Mouse (Mus musculus) limb, embryonic 10.5 days (tissue): ENCODE results near the gene Inpp5b. TPM values are rescaled to one million over a fixed set of nuclear protein-coding genes. Genes with fewer than 3 reads are reported as not detected.

Experiments used
- DNase-seq: peaks from one replicate; pipeline ENCODE4 v3.0.0-alpha.2; 2017; ENCODE audit warnings: low spot score
- H3K27ac ChIP-seq: fragments of 300-500 bp; sonication (generic); 2 replicates; pipeline ENCODE4 v1.5.1; 2016; ENCODE audit warnings: mild to moderate bottlenecking
- H3K27me3 ChIP-seq: fragments of 300-500 bp; sonication (generic); 2 replicates; pipeline ENCODE4 v1.6.1; 2016; ENCODE audit warnings: low read depth, mild to moderate bottlenecking; ENCODE audit not compliant: poor library complexity, severe bottlenecking
- H3K36me3 ChIP-seq: fragments of 300-500 bp; sonication (generic); 2 replicates; pipeline ENCODE4 v1.6.1; 2016; ENCODE audit warnings: mild to moderate bottlenecking, moderate library complexity
- H3K4me1 ChIP-seq: fragments of 300-500 bp; sonication (generic); 2 replicates; pipeline ENCODE4 v1.6.1; 2016
- H3K4me3 ChIP-seq: fragments of 300-500 bp; sonication (generic); 2 replicates; pipeline ENCODE4 v1.5.1; 2016; ENCODE audit warnings: mild to moderate bottlenecking, moderate library complexity
- H3K9me3 ChIP-seq: fragments of 300-500 bp; sonication (generic); replicated peaks from 2 replicates; pipeline ENCODE4 v1.6.1; 2016; ENCODE audit warnings: mild to moderate bottlenecking
- WGBS: fragments of 180-500 bp; shearing (Covaris S2); methylation state at CpG from one replicate; pipeline ENCODE4 v1.1.7; 2016; 5-methylcytosine and 5-hydroxymethylcytosine counted together
- polyA plus RNA-seq: library from polyadenylated mRNA; unstranded; fragments of >200 nt; fragmentation: Nextera tagmentation; extraction: Ambion mirVana; gene quantifications from 2 replicates; pipeline ENCODE4 v1.2.1, GENCODE M21; 2016

Gene Inpp5b
- polyA plus RNA-seq, 1 experiment from 2014 or later, result 22.8 TPM

- under 1% methylated on average over 57 of the region's 57 CpGs for WGBS
- peaks cover 28% of the 10 kb centered on the region for H3K4me1 ChIP-seq
- H3K36me3 ChIP-seq, result peaks cover 41% of the 10 kb centered on the region
- peak; percentile 97 for DNase-seq
- H3K27ac ChIP-seq, result peak within 1 kb of the TSS; percentile 90
- H3K4me3 ChIP-seq, result peak within 1 kb of the TSS; percentile 77
- H3K9me3 ChIP-seq, result no peaks in the 10 kb centered on the region
- H3K27me3 ChIP-seq, result no peaks in the 10 kb centered on the region
These were observed 26.8 kb upstream of the Inpp5b start, which contains the start of gene Sf3a3 for GRCm38 (mm10) chr4:124714545-124715481. Gene Sf3a3 (plus strand): TSS chr4:124714776.

GRCm38 (mm10) chr4:124719101-124719500 lies 22.5 kb upstream of the Inpp5b start:
- 95% methylated on average over 4 of the region's 4 CpGs for WGBS
- H3K36me3 ChIP-seq, result peaks cover 84% of the 10 kb centered on the region
- H3K27ac ChIP-seq, result no peak overlapping the region
- H3K27me3 ChIP-seq, result no peaks in the 10 kb centered on the region
- no peak overlapping the region for H3K4me3 ChIP-seq
- DNase-seq, result no peak
- H3K9me3 ChIP-seq, result no peaks in the 10 kb centered on the region
- H3K4me1 ChIP-seq, result peaks cover 14% of the 10 kb centered on the region

- Histone ChIP-seq H3K4me3 (no peak overlapping the region), H3K27me3 (no peaks in the 10 kb centered on the region), H3K9me3 (no peaks in the 10 kb centered on the region), H3K36me3 (peaks cover 100% of the 10 kb centered on the region), H3K27ac (no peak overlapping the region), H3K4me1 (no peaks in the 10 kb centered on the region)
- no peak for DNase-seq
- 93% methylated on average over 6 of the region's 6 CpGs for WGBS
These were observed 15.5 kb upstream of the Inpp5b start for GRCm38 (mm10) chr4:124726121-124726520.

- Histone ChIP-seq H3K4me3 (no peak overlapping the region), H3K27me3 (no peaks in the 10 kb centered on the region), H3K27ac (no peak overlapping the region), H3K36me3 (peaks cover 29% of the 10 kb centered on the region), H3K4me1 (peaks cover 8% of the 10 kb centered on the region), H3K9me3 (no peaks in the 10 kb centered on the region)
- no peak for DNase-seq
- WGBS, result 73% methylated on average over 2 of the region's 2 CpGs
These were observed 4.7 kb upstream of the Inpp5b start for GRCm38 (mm10) chr4:124736952-124737351.

GRCm38 (mm10) chr4:124737486-124737885 lies 4.2 kb upstream of the Inpp5b start:
- peaks cover 24% of the 10 kb centered on the region for H3K36me3 ChIP-seq
- DNase-seq, result no peak
- H3K4me1 ChIP-seq, result peaks cover 13% of the 10 kb centered on the region
- no peak overlapping the region for H3K4me3 ChIP-seq
- 77% methylated on average over 5 of the region's 5 CpGs for WGBS
- H3K27ac ChIP-seq, result no peak overlapping the region
- H3K9me3 ChIP-seq, result no peaks in the 10 kb centered on the region
- H3K27me3 ChIP-seq, result no peaks in the 10 kb centered on the region

- Histone ChIP-seq H3K27ac (no peak overlapping the region), H3K4me3 (no peak overlapping the region), H3K27me3 (no peaks in the 10 kb centered on the region), H3K4me1 (peaks cover 13% of the 10 kb centered on the region), H3K36me3 (peaks cover 19% of the 10 kb centered on the region), H3K9me3 (no peaks in the 10 kb centered on the region)
- no peak for DNase-seq
- 65% methylated on average over 4 of the region's 4 CpGs for WGBS
These were observed 3.6 kb upstream of the Inpp5b start for GRCm38 (mm10) chr4:124738013-124738412.

- DNase-seq, result no peak
- no peak overlapping the region for H3K27ac ChIP-seq
- H3K4me3 ChIP-seq, result no peak overlapping the region
- peaks cover 13% of the 10 kb centered on the region for H3K4me1 ChIP-seq
- no peaks in the 10 kb centered on the region for H3K9me3 ChIP-seq
- peaks cover 11% of the 10 kb centered on the region for H3K36me3 ChIP-seq
- 69% methylated on average over 1 of the region's 1 CpGs for WGBS
- H3K27me3 ChIP-seq, result no peaks in the 10 kb centered on the region
These were observed 2.9 kb upstream of the Inpp5b start for GRCm38 (mm10) chr4:124738783-124739182.

- H3K27me3 ChIP-seq, result no peaks in the 10 kb centered on the region
- H3K36me3 ChIP-seq, result no peaks in the 10 kb centered on the region
- no peak overlapping the region for H3K27ac ChIP-seq
- no peak overlapping the region for H3K4me3 ChIP-seq
- 88% methylated on average over 11 of the region's 11 CpGs for WGBS
- H3K9me3 ChIP-seq, result no peaks in the 10 kb centered on the region
- DNase-seq, result no peak
- peaks cover 13% of the 10 kb centered on the region for H3K4me1 ChIP-seq
These were observed 1.2 kb downstream of the Inpp5b start for GRCm38 (mm10) chr4:124742839-124743238.

GRCm38 (mm10) chr4:124746577-124746976 lies 4.9 kb downstream of the Inpp5b start:
- DNase-seq, result no peak
- H3K4me3 ChIP-seq, result no peak overlapping the region
- no peaks in the 10 kb centered on the region for H3K9me3 ChIP-seq
- peaks cover 15% of the 10 kb centered on the region for H3K4me1 ChIP-seq
- no peaks in the 10 kb centered on the region for H3K36me3 ChIP-seq
- no peak overlapping the region for H3K27ac ChIP-seq
- 83% methylated on average over 7 of the region's 7 CpGs for WGBS
- H3K27me3 ChIP-seq, result 0 out of 2 replicates have a peak, but pooled peaks cover 10% of the 10 kb centered on the region

GRCm38 (mm10) chr4:124747851-124748250 lies 6.2 kb downstream of the Inpp5b start:
- H3K27me3 ChIP-seq, result 0 out of 2 replicates have a peak, but pooled peaks cover 10% of the 10 kb centered on the region
- DNase-seq, result no peak
- H3K9me3 ChIP-seq, result no peaks in the 10 kb centered on the region
- peaks cover 18% of the 10 kb centered on the region for H3K4me1 ChIP-seq
- H3K27ac ChIP-seq, result no peak overlapping the region
- no peak overlapping the region for H3K4me3 ChIP-seq
- no peaks in the 10 kb centered on the region for H3K36me3 ChIP-seq
- WGBS, result 55% methylated on average over 4 of the region's 4 CpGs

GRCm38 (mm10) chr4:124751300-124752250 lies 9.9 kb downstream of the Inpp5b start:
- peak; percentile 93 for DNase-seq
- under 1% methylated on average over 75 of the region's 75 CpGs for WGBS
- Histone ChIP-seq H3K36me3 (no peaks in the 10 kb centered on the region), H3K9me3 (no peaks in the 10 kb centered on the region), H3K4me3 (peak overlapping the region; percentile 88), H3K4me1 (peaks cover 18% of the 10 kb centered on the region), H3K27me3 (0 out of 2 replicates have a peak, but pooled peaks cover 10% of the 10 kb centered on the region), H3K27ac (peak overlapping the region; percentile 82)

- 19% methylated on average over 15 of the region's 15 CpGs for WGBS
These were observed 10.9 kb downstream of the Inpp5b start for GRCm38 (mm10) chr4:124752281-124753199.

More at GRCm38 (mm10) chr4:124752281-124753199, 10.9 kb downstream of the Inpp5b start:
- no peaks in the 10 kb centered on the region for H3K36me3 ChIP-seq
- 0 out of 2 replicates have a peak, but pooled peaks cover 10% of the 10 kb centered on the region for H3K27me3 ChIP-seq
- peak overlapping the region; percentile 88 for H3K4me3 ChIP-seq
- H3K4me1 ChIP-seq, result peaks cover 18% of the 10 kb centered on the region
- H3K9me3 ChIP-seq, result no peaks in the 10 kb centered on the region
- H3K27ac ChIP-seq, result 0 out of 2 replicates have a peak overlapping the region, but pooled peaks have one; percentile 82
- DNase-seq, result no peak
